Mouse (Mus musculus): ENCODE results near the gene Pfas. TPM values are rescaled to one million over a fixed set of nuclear protein-coding genes. Genes with fewer than 3 reads are reported as not detected.
"Not testable (repeated sequence)": the region's sequence is repeated elsewhere in the genome, so short reads cannot be mapped to it uniquely, and the experiment has no call there.

Gene Pfas
- total RNA-seq, 2 experiments from 2014 or later, result 20.1 to 24.7 TPM

DNA sequence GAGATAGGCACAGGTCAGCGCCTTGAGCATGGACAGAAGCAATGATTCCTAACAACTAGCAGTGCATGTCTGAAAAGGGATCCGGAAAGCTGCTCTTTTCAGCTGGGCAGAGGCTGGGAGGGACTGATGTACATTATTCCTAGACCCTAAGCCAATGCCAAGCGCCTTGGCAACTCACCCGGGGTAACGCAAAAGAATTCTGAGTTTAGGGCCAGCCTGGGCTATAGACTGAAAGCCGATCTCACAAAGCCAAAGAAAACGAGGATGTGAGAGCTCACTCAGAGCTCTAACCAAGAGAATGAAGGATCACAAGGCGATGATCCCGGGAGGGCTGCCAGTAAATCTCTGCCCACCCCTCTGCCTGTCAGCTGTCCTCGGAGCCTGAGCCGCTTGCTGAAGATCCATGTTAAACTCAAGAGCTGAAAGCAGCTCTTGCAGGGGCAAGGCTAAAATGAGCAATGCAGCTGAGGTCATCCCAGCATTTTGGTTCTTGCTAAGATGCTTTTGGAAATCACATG, 20.8 kb downstream of the Pfas start:
- no peak for TF ChIP-seq CTCF (IDR thresholded peaks at IDR 0.05)
- no peak for DNase-seq (ENCODE audit: extremely low spot score in 1 of 2, low spot score in 2 of 2)
- Histone ChIP-seq H3K27ac (no peak overlapping the region), H3K4me3 (no peak overlapping the region)
- intact Hi-C loops (cut with DNase I), result no loop called here

DNA sequence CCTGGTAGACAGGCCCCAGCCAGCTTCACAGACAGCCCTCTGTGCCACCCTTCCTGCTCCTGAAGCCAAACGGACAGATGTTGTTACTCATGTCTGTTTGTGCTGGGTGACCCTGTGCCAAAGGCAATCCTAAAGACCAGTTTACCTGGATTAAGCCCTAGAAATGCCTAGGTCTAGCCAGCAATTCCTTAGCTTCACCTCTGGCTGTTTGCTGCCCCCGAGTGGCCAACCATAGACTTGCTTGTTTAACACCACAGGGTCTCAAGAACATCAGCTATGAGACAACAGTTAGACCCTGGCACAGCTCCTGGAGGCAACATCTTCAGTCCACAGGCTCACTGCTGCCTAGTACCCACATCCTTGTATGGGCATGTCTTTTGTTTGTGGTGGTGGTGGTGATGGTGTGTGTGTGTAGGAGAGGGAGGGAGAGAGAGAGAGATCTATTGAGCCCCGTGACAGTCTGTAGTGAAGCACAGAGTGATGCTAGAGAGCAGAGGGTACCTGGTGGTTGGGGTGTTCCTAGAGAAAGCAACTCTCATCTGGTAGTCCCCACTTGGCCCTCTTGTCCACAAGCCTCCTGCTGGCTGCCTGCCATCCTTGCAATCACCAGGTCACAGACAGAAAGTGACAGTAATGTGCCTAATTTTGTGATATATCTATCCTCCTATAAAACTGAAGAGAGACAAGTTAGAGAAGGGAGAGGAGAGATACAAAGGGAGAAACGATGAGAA, 25.5 kb downstream of the Pfas start:
- TF ChIP-seq CTCF (IDR thresholded peaks at IDR 0.05), result peak; percentile 77
- intact Hi-C loops (cut with DNase I), result loop anchor here (1.0 kb wide), 1 partner anchor 79 kb away; no protein-coding TSS in a partner anchor
- H3K27ac ChIP-seq, result no peak overlapping the region

DNA sequence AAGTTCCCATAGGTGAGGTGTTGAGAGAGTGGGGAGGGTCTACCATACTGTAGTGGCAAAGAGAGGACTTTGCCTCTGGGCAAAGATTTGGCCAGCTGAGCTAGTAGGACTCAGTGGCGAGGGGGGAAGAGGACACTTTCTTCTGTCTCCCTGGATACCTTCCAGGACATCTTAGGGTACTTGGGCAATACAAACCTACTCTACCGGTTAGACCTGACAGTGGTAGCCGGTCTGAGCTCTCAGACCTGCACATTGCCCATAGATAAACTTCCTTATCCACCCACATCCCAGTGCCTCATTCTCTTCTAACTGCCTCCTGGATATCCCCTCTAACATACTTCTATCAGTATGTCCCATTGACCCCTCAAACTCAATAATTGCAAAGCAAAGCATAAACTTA, 27.3 kb downstream of the Pfas start:
- intact Hi-C loops (cut with DNase I), result no loop called here
- DNase-seq (ENCODE audit: extremely low spot score in 1 of 2, low spot score in 2 of 2), result no peak
- H3K4me3 ChIP-seq, result no peak overlapping the region
- H3K27ac ChIP-seq, result no peak overlapping the region
- TF ChIP-seq CTCF (IDR thresholded peaks at IDR 0.05), result no peak

More for the DNA sequence above, 25.5 kb downstream of the Pfas start:
- peak; percentile 51 to 75 for DNase-seq (ENCODE audit: extremely low spot score in 1 of 2, low spot score in 2 of 2)
- no peak overlapping the region for H3K4me3 ChIP-seq

DNA sequence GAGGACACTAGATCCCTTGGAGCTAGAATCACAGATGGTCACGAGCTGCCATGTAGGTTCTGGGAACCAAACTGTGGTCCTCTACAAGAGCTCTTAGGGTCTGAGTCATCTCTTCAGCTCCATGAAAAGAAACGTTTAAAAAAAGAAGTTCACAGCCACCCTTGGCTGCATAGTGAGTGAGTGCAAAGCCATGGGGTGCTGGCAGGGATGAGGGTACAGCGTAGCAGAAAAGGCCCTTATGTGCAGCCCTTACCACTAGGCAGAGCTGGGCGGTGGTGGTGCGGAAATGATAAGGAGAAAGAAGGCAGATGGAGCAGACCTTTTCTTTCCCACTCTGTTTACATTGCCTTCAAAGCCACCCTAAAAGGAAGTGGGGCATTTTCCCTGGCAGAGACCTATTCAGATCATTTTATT, 28.9 kb downstream of the Pfas start:
- no peak for TF ChIP-seq CTCF (IDR thresholded peaks at IDR 0.05)
- Histone ChIP-seq H3K4me3 (no peak overlapping the region), H3K27ac (no peak overlapping the region; the same call in 1 of the 2 replicates)
- intact Hi-C loops (cut with DNase I), result no loop called here
- no peak for DNase-seq (ENCODE audit: extremely low spot score in 1 of 2, low spot score in 2 of 2)

DNA sequence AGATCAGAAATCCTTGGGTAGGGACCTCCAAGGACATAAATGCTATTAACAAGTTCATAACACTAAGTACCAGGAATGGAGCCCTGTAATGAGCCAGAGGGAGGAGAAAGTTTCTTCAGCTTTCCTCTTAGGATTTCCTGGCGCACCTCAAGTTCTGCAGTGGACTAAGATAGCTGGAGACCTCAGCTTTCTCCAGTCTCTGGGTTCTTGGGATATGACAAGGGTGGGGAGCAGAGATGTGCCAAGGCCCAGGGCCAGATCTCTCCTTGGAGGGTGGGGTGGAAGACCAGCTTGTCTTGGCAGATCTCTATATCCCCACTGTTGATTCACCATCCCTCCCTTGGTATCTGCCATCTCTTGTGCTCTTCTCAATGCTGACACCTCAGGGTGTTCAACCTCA, 32.7 kb downstream of the Pfas start:
- intact Hi-C loops (cut with DNase I), result no loop called here
- no peak overlapping the region for H3K27ac ChIP-seq
- H3K4me3 ChIP-seq, result no peak overlapping the region
- no peak for DNase-seq (ENCODE audit: extremely low spot score in 1 of 2, low spot score in 2 of 2)
- TF ChIP-seq CTCF (IDR thresholded peaks at IDR 0.05), result no peak

DNA sequence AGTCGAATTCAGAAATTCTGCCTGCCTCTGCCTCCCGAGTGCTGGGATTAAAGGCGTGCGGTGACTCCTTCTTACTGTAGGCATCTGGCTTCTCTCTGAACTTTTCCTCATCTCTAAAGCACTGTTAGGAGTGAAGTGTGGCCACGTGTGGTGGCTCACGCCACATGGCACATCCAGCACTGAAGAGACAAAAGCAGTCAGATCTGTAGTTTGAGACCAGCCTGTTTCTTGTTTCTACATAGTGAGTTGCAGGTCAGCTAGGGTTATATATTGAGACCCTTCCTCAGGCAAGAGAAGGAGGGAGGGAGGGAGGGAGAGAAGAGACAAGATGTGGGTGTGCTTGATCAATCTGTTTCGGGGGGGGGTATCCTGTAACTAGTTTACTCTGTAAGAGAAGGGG, 33.2 kb downstream of the Pfas start, which contains the start of gene Rangrf:
Gene Rangrf (minus strand): TSS at position 101 of the 400 bp plus-strand sequence.
- no peak for TF ChIP-seq CTCF (IDR thresholded peaks at IDR 0.05)
- intact Hi-C loops (cut with DNase I), result no loop called here
- peak within 1 kb of the TSS; percentile 61 for H3K4me3 ChIP-seq
- no peak for DNase-seq (ENCODE audit: extremely low spot score in 1 of 2, low spot score in 2 of 2)
- no peak within 1 kb of the TSS for H3K27ac ChIP-seq

DNA sequence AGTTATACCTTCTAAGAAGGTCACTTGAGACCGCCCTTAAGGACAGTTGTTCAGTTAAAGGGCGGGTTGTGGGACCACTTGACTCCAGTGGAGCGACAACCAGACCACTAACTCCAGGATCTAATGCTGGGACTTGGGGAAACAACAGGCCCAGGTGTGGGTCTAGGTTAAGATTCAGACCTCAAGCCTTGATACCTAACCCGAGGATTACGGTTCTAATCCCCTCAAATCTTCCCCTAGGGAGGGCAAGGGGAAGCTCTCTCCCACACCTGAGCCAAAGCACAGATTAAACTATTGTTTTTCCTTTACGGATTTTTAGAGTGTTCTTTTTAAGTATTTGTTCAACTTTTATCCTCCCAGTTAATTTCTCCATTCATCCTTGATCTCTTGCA, 34.2 kb downstream of the Pfas start:
- Histone ChIP-seq H3K27ac (peak overlapping the region; percentile 47; the same call in 1 of the 2 replicates), H3K4me3 (peak overlapping the region; percentile 61)
- DNase-seq (ENCODE audit: extremely low spot score in 1 of 2, low spot score in 2 of 2), result no peak
- intact Hi-C loops (cut with DNase I), result no loop called here
- no peak for TF ChIP-seq CTCF (IDR thresholded peaks at IDR 0.05)

DNA sequence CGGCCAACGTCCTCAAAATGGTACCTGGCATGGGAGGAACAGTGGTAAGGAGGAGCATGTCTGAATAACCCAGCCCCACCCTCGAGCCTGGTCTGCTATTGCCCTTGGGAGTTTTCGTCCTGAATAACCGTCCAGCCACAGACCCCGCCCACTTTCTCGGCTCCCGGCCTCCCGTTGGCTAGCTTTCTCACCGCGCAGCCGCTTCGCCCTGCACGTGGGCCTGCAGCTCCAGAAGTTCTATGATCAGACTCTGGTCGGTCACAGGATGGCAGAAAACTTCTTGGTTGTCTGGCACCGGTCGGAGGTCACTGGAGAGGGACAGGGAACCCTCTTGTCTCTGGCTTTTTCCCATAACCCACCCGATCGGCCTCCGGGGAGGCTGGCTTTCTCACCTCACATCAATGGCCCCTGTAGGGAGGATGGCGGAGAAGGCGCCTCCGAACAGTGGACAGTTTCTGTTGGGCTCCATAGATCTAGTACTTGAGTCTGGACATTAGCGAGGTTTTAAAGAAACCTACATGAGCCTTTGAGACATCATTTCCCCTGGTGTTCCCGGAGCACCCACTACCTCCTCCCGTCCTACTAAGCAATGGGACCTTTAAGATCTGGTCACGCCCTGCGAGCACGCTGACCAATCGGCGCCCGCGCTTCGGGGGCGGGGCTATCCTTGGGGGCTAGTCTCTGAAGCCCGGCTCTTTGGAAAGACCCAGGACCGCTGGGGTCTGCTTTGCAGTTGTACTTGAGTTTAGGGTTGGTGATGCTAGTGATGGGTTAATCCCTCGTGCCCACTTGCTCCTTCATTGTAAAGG, 34.8 kb downstream of the Pfas start:
- DNase-seq (ENCODE audit: extremely low spot score in 1 of 2, low spot score in 2 of 2), result peak; percentile 75 to 76
- intact Hi-C loops (cut with DNase I), result not testable (repeated sequence)

DNA sequence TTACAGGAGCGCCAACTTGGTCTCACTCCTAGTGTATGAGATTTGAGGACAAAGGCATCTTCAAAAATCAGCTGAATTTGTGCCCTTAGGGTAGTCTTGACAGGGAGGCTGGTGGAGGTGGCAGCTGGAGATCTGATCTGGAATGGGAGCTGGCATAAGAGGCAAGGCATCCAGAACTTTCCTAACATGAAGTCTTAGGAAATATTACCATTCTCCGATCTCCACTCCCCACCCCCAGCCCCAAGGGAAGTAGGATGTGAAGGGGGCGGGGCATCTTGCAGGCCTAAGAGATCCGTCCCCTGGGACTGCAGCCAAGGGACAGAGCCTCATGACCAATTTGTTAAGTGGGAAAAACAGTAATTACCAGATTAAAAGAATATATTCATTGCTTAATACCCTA, 38.0 kb downstream of the Pfas start:
- intact Hi-C loops (cut with DNase I), result no loop called here
- TF ChIP-seq CTCF (IDR thresholded peaks at IDR 0.05), result no peak
- Histone ChIP-seq H3K27ac (no peak overlapping the region), H3K4me3 (no peak overlapping the region)
- DNase-seq (ENCODE audit: extremely low spot score in 1 of 2, low spot score in 2 of 2), result no peak

More for the DNA sequence above, 34.8 kb downstream of the Pfas start:
- H3K4me3 ChIP-seq, result peak overlapping the region; percentile 61
- H3K27ac ChIP-seq, result peak overlapping the region; percentile 47; the same call in 1 of the 2 replicates

DNA sequence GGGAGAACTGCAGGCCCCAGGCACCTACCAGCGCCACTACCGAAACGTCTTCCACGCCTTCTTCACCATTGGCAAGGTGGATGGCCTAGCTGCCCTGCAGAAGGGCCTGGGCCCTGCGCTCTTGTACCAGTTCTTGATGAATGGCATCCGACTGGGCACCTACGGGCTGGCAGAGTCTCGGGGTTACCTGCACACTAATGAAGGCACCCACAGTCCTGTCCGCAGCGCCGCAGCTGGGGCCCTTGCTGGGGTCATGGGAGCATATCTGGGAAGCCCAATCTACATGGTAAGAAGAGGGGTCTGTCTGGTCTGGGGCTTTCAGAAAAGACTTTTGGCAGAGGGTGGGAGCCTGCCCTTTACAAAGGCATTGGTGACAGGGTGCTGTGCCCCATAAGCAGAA, 39.5 kb downstream of the Pfas start:
- H3K27ac ChIP-seq, result no peak overlapping the region
- TF ChIP-seq CTCF (IDR thresholded peaks at IDR 0.05), result no peak
- no peak for DNase-seq (ENCODE audit: extremely low spot score in 1 of 2, low spot score in 2 of 2)

DNA sequence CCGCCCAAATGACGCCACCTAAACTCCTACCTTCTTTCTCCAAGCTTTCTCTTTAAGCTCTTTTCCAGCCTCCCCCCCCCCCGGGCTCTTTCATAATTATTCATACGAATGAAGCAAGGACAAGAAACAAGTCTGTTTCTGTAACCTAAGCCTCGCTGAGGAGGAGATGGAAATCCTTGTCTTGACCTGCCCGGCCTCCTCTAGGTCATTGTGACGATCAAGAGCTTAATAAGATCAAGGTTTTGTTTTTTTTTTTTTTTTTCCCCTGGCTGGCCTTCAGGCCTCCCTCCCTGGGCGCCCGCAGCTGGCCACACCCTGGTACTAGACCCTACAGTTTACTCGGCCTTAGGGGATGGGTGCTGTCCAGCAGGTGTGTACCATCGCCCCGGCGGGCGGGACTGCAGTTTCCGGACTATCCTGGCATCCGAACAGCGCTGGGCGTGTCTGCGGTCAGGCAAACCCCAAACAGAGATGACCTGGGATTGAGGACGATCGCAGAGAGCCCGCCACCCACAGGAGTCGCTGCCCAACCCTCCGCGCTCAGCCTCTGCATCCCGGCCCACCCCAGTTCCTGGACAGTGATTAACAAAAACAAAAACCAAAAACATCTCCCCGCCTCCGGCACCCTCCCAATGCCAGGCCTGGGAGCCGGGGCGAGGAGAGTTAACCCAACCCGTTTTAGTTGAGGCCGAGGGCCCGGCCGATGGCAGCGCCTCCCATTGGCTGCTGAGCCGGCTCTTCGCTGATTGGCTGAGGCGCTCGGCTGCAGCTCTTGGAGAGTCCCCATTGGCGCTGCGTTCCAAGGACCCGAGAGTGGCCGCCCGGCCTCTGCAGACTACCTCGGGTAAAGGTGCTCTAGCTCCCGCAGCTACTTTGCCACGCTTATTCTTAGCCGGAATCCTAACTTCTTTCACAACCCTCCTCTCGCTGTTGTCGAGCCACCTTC, 40.6 kb downstream of the Pfas start, which contains the start of gene Slc25a35:
Gene Slc25a35 (plus strand): TSS at position 795 of the 946 bp plus-strand sequence.
- no peak; the same call in none of the 2 replicates for TF ChIP-seq CTCF (IDR thresholded peaks at IDR 0.05)
- Histone ChIP-seq H3K4me3 (peak within 1 kb of the TSS; percentile 70), H3K27ac (peak within 1 kb of the TSS; percentile 93)
- intact Hi-C loops (cut with DNase I), result loop anchor here (2.0 to 5.0 kb wide), 2 partner anchors 29 to 65 kb away; partner anchors contain the start of gene Rpl26
- peak; percentile 89 to 91 for DNase-seq (ENCODE audit: extremely low spot score in 1 of 2, low spot score in 2 of 2)

More for the DNA sequence above, 39.5 kb downstream of the Pfas start:
- H3K4me3 ChIP-seq, result peak overlapping the region; percentile 70
- intact Hi-C loops (cut with DNase I), result loop anchor here (5.0 kb wide), 1 partner anchor 66 kb away; the partner anchor contains the start of gene Rpl26

Measured in left cerebral cortex, adult 2 months (tissue).